ENCODE assay signal across 16 mouse cellular contexts in genomic region chr14:24875156-24875545, GRCm38 (mm10).
A peak's percentile ranks its signal among the peaks of the same experiment; 100 is the strongest.
DNase-seq lines count a peak whose midpoint lies in the region; ATAC-seq and TF ChIP-seq lines count a peak whose summit lies in the region.
"Had no signal": no experiment of that assay in that cellular context is flagged by ENCODE, and none has a peak within 500 bp of the region (broad histone marks: within the 10 kb centered on the region; RNA-seq: fewer than 3 reads in every experiment).

No protein-coding gene starts in this region.

- peaks cover 12% of the 10 kb centered on the region for H3K4me1 ChIP-seq in forebrain, embryonic 14.5 days (ENCODE audit: control insufficient read depth, insufficient read depth, low read length)
- H3K4me1 ChIP-seq in midbrain, embryonic 13.5 days (replicated peaks): peaks cover 31% of the 10 kb centered on the region
- no peaks in the 10 kb centered on the region for H3K4me1 ChIP-seq in lung, adult 2 months (ENCODE audit: control insufficient read depth, insufficient read depth, low read length)
- H3K4me1 ChIP-seq: liver, embryonic 13.5 days had no signal

- H3K9ac ChIP-seq in forebrain, embryonic 14.5 days (ENCODE audit: low read length): no peak overlapping the region
- H3K9ac ChIP-seq in midbrain, embryonic 13.5 days (replicated peaks): 0 out of 2 replicates have a peak overlapping the region, but pooled peaks have one; percentile 2
- H3K9ac ChIP-seq: liver, embryonic 13.5 days had no signal

- peak; percentile 52 for TF ChIP-seq CTCF in layer of hippocampus, adult 2 months (conservative IDR thresholded peaks at IDR 0.05)
- no peak for TF ChIP-seq CTCF in lung, adult 2 months (IDR thresholded peaks at IDR 0.05; ENCODE audit: insufficient read depth, low read length)

- no peak overlapping the region for H3K4me2 ChIP-seq in forebrain, embryonic 14.5 days (ENCODE audit: low read length)
- no peak overlapping the region for H3K4me2 ChIP-seq in midbrain, embryonic 13.5 days (replicated peaks)
- H3K4me2 ChIP-seq: liver, embryonic 13.5 days had no signal

- no peaks in the 10 kb centered on the region for H3K9me3 ChIP-seq in forebrain, embryonic 14.5 days (replicated peaks; ENCODE audit: control insufficient read depth, low read length)
- no peaks in the 10 kb centered on the region for H3K9me3 ChIP-seq in midbrain, embryonic 13.5 days
- H3K9me3 ChIP-seq: liver, embryonic 13.5 days had no signal

- H3K4me3 ChIP-seq in layer of hippocampus, adult 2 months: no peak overlapping the region
- no peak overlapping the region for H3K4me3 ChIP-seq in forebrain, embryonic 14.5 days (ENCODE audit: low read depth, low read length)
- no peak overlapping the region for H3K4me3 ChIP-seq in midbrain, embryonic 13.5 days (replicated peaks)
- H3K4me3 ChIP-seq in lung, adult 2 months (replicated peaks; ENCODE audit: extremely low read depth, low read depth, low read length): no peak overlapping the region
- H3K4me3 ChIP-seq: gastrocnemius, adult 2 months; liver, embryonic 13.5 days had no signal

- peak overlapping the region; percentile 8; the same call in 1 of the 2 replicates for H3K27ac ChIP-seq in layer of hippocampus, adult 2 months
- H3K27ac ChIP-seq in forebrain, embryonic 14.5 days (ENCODE audit: low read depth, low read length): peak overlapping the region; percentile 57; the same call in 1 of the 2 replicates
- peak overlapping the region; percentile 79 for H3K27ac ChIP-seq in midbrain, embryonic 13.5 days
- H3K27ac ChIP-seq: gastrocnemius, adult 2 months; liver, embryonic 13.5 days had no signal

- peak; percentile 41 to 42 for DNase-seq in layer of hippocampus, adult 2 months (ENCODE audit: low spot score in 2 of 2)
- DNase-seq in layer of hippocampus, adult 8-10 months (ENCODE audit: low spot score in 2 of 2): no peak
- DNase-seq in brain, embryonic 18.5 days (ENCODE audit: low read depth, low spot score): peak; percentile 55
- DNase-seq in forebrain, embryonic 14.5 days (ENCODE audit: low spot score): peak; percentile 77
- DNase-seq in lung, adult 2 months: no peak
- no peak for DNase-seq in c-Kit-positive CD71-positive TER-119-positive erythroid progenitor cells, embryonic 14.5 days (ENCODE audit: low spot score)
- no peak for DNase-seq in frontal cortex, postnatal 36 days (ENCODE audit: low spot score in 2 of 2)
- DNase-seq: cerebellum, adult 18-20 months; kidney, adult 11 months; kidney, postnatal 36 days; liver, embryonic 13.5 days; lung, postnatal 10 days; right cerebral cortex, postnatal 25 days; thymus, adult 2 months had no signal

- TF ChIP-seq POLR2A in lung, adult 2 months (IDR thresholded peaks at IDR 0.05; ENCODE audit: borderline replicate concordance, extremely low read depth, low read depth, low read length): no peak

- no peaks in the 10 kb centered on the region for H3K36me3 ChIP-seq in forebrain, embryonic 14.5 days (ENCODE audit: control insufficient read depth, insufficient read depth, low read length)
- no peaks in the 10 kb centered on the region for H3K36me3 ChIP-seq in midbrain, embryonic 13.5 days
- H3K36me3 ChIP-seq: liver, embryonic 13.5 days had no signal

- ATAC-seq in forebrain, embryonic 14.5 days: peak; percentile 49; the same call in 1 of the 2 replicates
- 0 out of 2 replicates have a peak, but pooled peaks have one; percentile 53 for ATAC-seq in midbrain, embryonic 13.5 days

- no peaks in the 10 kb centered on the region for H3K27me3 ChIP-seq in forebrain, embryonic 14.5 days (replicated peaks; ENCODE audit: control insufficient read depth, insufficient read depth, low read length)
- no peaks in the 10 kb centered on the region for H3K27me3 ChIP-seq in midbrain, embryonic 13.5 days
- H3K27me3 ChIP-seq: liver, embryonic 13.5 days had no signal

- 15% methylated on average over 8 of the region's 8 CpGs for WGBS in forebrain, embryonic 14.5 days
- WGBS in midbrain, embryonic 13.5 days: 21% methylated on average over 8 of the region's 8 CpGs
- 84% methylated on average over 8 of the region's 8 CpGs for WGBS in lung, adult 2 months

Comparison
In these comparisons a context has a peak if more than half of its experiments do, and no peak if none do; other contexts are left out.
1. DNase-seq: peak in layer of hippocampus, adult 2 months (2 of 2), brain, embryonic 18.5 days (single experiment) and forebrain, embryonic 14.5 days (single experiment); none in layer of hippocampus, adult 8-10 months (0 of 2), lung, adult 2 months (single experiment), c-Kit-positive CD71-positive TER-119-positive erythroid progenitor cells, embryonic 14.5 days (single experiment) and frontal cortex, postnatal 36 days (0 of 2).
2. H3K27ac ChIP-seq: peak in every context shown above with its lines; median percentile 79 in midbrain, embryonic 13.5 days; 57 in forebrain, embryonic 14.5 days; 8 in layer of hippocampus, adult 2 months.